Comparison of ENCODE assay signal across 10 mouse cellular contexts in genomic region chr4:136189912-136190311, GRCm38 (mm10). TPM values are rescaled to one million over a fixed set of nuclear protein-coding genes. Genes with fewer than 3 reads are reported as not detected.
DNase-seq lines count a peak whose midpoint lies in the region; ATAC-seq lines count a peak whose summit lies in the region.
"Had no signal": no experiment of that assay in that cellular context is flagged by ENCODE, and none has a peak within 500 bp of the region (broad histone marks: within the 10 kb centered on the region; RNA-seq: fewer than 3 reads in every experiment).

No protein-coding gene starts in this region.

- H3K27me3 ChIP-seq in heart, embryonic 12.5 days (replicated peaks): no peaks in the 10 kb centered on the region
- H3K27me3 ChIP-seq: CH12.LX had no signal

- DNase-seq in heart, postnatal 10 days: no peak
- DNase-seq in lung, postnatal 25 days (ENCODE audit: low spot score): peak; percentile 61
- peak; percentile 44 to 68 for DNase-seq in thymus, adult 18-20 months
- no peak for DNase-seq in left cerebral cortex, adult 11 months (ENCODE audit: low spot score)
- DNase-seq in layer of hippocampus, adult 9-10 months (ENCODE audit: low spot score): no peak
- no peak for DNase-seq in adrenal gland, adult 8-10 months
- DNase-seq: forebrain, postnatal 0 days had no signal

- intact Hi-C loops in heart, postnatal 10 days (cut with DNase I): no loop called here

- H3K9me3 ChIP-seq in heart, embryonic 12.5 days (replicated peaks): no peaks in the 10 kb centered on the region

- H3K9ac ChIP-seq in heart, embryonic 12.5 days: no peak overlapping the region
- H3K9ac ChIP-seq: forebrain, postnatal 0 days had no signal

- no peak overlapping the region for H3K4me2 ChIP-seq in heart, embryonic 12.5 days

- H3K4me3 ChIP-seq in heart, embryonic 12.5 days: no peak overlapping the region

- 68% methylated on average over 8 of the region's 8 CpGs for WGBS in heart, embryonic 12.5 days

- peak; percentile 84 for ATAC-seq in heart, embryonic 12.5 days (ENCODE audit: insufficient number of reproducible peaks, low FRiP score)
- ATAC-seq in erythroblast, adult 5-6 weeks (replicated peaks; ENCODE audit: low FRiP score, poor library complexity, severe bottlenecking): peak; percentile 87
- ATAC-seq: forebrain, postnatal 0 days had no signal

- H3K36me3 ChIP-seq in heart, embryonic 12.5 days: peaks cover 58% of the 10 kb centered on the region

- H3K4me1 ChIP-seq in heart, embryonic 12.5 days (replicated peaks): peaks cover 49% of the 10 kb centered on the region

- no peak overlapping the region for H3K27ac ChIP-seq in heart, embryonic 12.5 days (ENCODE audit: poor library complexity, severe bottlenecking)

RNA-seq across cellular contexts. Expression of gene Asap3, which starts 16.3 kb away (rescaled TPM):
- 2.9 and 3.4 TPM in 2 replicates for polyA plus RNA-seq in heart, embryonic 12.5 days (2016; fragmentation: Nextera tagmentation; extraction: Ambion mirVana)
- total RNA-seq in heart, postnatal 10 days (2021): 10 to 100 TPM in 1 of 2 experiments, 1 to 10 TPM in 1; 5.7 to 10.8 TPM
- 0.19 TPM in 1 of 2 replicates, not detected in the other for total RNA-seq in erythroblast, adult 5-6 weeks (2015; ENCODE audit: low replicate concordance)
- 0.43 TPM in 1 of 2 replicates, not detected in the other for total RNA-seq in erythroblast, adult 5-6 weeks (2017; ENCODE audit: low replicate concordance)
- total RNA-seq in adrenal gland, adult 8-10 months (2022): 1 to 10 TPM; 2.5 to 4.9 (median 3.6) TPM

RNA-seq across cellular contexts. Expression of gene E2f2, which starts 17.7 kb away (rescaled TPM):
- 8.1 and 9.3 TPM in 2 replicates for polyA plus RNA-seq in heart, embryonic 12.5 days (2016; fragmentation: Nextera tagmentation; extraction: Ambion mirVana)
- total RNA-seq in heart, postnatal 10 days (2021): 1 to 10 TPM; 4.3 to 6.8 TPM
- total RNA-seq in erythroblast, adult 5-6 weeks (2015; ENCODE audit: low replicate concordance): 226 and 246 TPM in 2 replicates
- total RNA-seq in erythroblast, adult 5-6 weeks (2017; ENCODE audit: low replicate concordance): 344 and 364 TPM in 2 replicates
- 1 to 10 TPM; 2.6 to 3.6 (median 2.7) TPM for total RNA-seq in adrenal gland, adult 8-10 months (2022)

RNA-seq across cellular contexts. Expression of gene Id3, which starts 46.6 kb away (rescaled TPM):
- 320 and 321 TPM in 2 replicates for polyA plus RNA-seq in heart, embryonic 12.5 days (2016; fragmentation: Nextera tagmentation; extraction: Ambion mirVana)
- 100 to 1,000 TPM; 104 TPM for total RNA-seq in heart, postnatal 10 days (2021)
- not detected in 2 replicates for total RNA-seq in erythroblast, adult 5-6 weeks (2015; ENCODE audit: low replicate concordance)
- total RNA-seq in erythroblast, adult 5-6 weeks (2017; ENCODE audit: low replicate concordance): not detected in 2 replicates
- 10 to 100 TPM; 58.3 to 76.8 (median 73.8) TPM for total RNA-seq in adrenal gland, adult 8-10 months (2022)

RNA-seq across cellular contexts. Expression of gene Tcea3, which starts 57.6 kb away (rescaled TPM):
- polyA plus RNA-seq in heart, embryonic 12.5 days (2016; fragmentation: Nextera tagmentation; extraction: Ambion mirVana): 56.9 and 57.6 TPM in 2 replicates
- total RNA-seq in heart, postnatal 10 days (2021): 10 to 100 TPM; 77.2 to 85.4 TPM
- total RNA-seq in erythroblast, adult 5-6 weeks (2015; ENCODE audit: low replicate concordance): not detected in 2 replicates
- total RNA-seq in erythroblast, adult 5-6 weeks (2017; ENCODE audit: low replicate concordance): not detected in 2 replicates
- 1 to 10 TPM; 1.7 to 2.2 (median 1.9) TPM for total RNA-seq in adrenal gland, adult 8-10 months (2022)
- total RNA-seq: CH12.LX had no signal

Comparison
In these comparisons a context has a peak if more than half of its experiments do, and no peak if none do; other contexts are left out.
1. DNase-seq: peak in lung, postnatal 25 days (single experiment) and thymus, adult 18-20 months (2 of 2); none in heart, postnatal 10 days (0 of 2), left cerebral cortex, adult 11 months (single experiment), layer of hippocampus, adult 9-10 months (single experiment) and adrenal gland, adult 8-10 months (single experiment).
2. RNA of gene E2f2, which starts 17.7 kb away (total RNA-seq): 226 to 364 TPM in erythroblast, adult 5-6 weeks; 4.3 to 6.8 TPM in heart, postnatal 10 days and 2.6 to 3.6 TPM in adrenal gland, adult 8-10 months; every median in the first group is over 10 times any median in the second.
3. RNA of gene Id3, which starts 46.6 kb away (total RNA-seq): 104 TPM in heart, postnatal 10 days and 58.3 to 76.8 TPM in adrenal gland, adult 8-10 months; not detected in erythroblast, adult 5-6 weeks; every median in the first group is over 10 times any median in the second.